Mouse (Mus musculus) lung, embryonic 16.5 days (tissue): Measurements from ENCODE around the gene Zscan25. TPM values are rescaled to one million over a fixed set of nuclear protein-coding genes. Genes with fewer than 3 reads are reported as not detected.
"Not testable (repeated sequence)": the region's sequence is repeated elsewhere in the genome, so short reads cannot be mapped to it uniquely, and the experiment has no call there.

Experiments
- ATAC-seq: fragments of 200-750 bp; cut with Nextera tagmentation; 2 replicates; pipeline ENCODE4 v1.8.0; 2017; ENCODE audit warnings: low read depth, mild to moderate bottlenecking, moderate library complexity
- H3K27ac ChIP-seq: fragments of 300-500 bp; sonication (generic); 2 replicates; pipeline ENCODE4 v1.5.1; 2014; ENCODE audit warnings: mild to moderate bottlenecking, control low read depth, low read length
- H3K27me3 ChIP-seq: fragments of 300-500 bp; sonication (generic); 2 replicates; pipeline ENCODE4 v1.6.1; 2014; ENCODE audit warnings: low read depth, low read length, mixed read lengths; ENCODE audit not compliant: control insufficient read depth, insufficient read depth
- H3K36me3 ChIP-seq: fragments of 300-500 bp; sonication (generic); 2 replicates; pipeline ENCODE4 v1.6.1; 2014; ENCODE audit warnings: low read length; ENCODE audit not compliant: control insufficient read depth, insufficient read depth
- H3K4me1 ChIP-seq: fragments of 300-500 bp; sonication (generic); replicated peaks from 2 replicates; pipeline ENCODE4 v1.6.1; 2014; ENCODE audit warnings: low read length, mixed read lengths; ENCODE audit not compliant: control insufficient read depth, insufficient read depth
- H3K4me2 ChIP-seq: fragments of 300-500 bp; sonication (generic); 2 replicates; pipeline ENCODE4 v1.6.1; 2014; ENCODE audit warnings: low read depth, low read length, control low read depth
- H3K4me3 ChIP-seq: fragments of 300-500 bp; sonication (generic); 2 replicates; pipeline ENCODE4 v1.5.1; 2014; ENCODE audit warnings: mild to moderate bottlenecking, low read length, control low read depth
- H3K9ac ChIP-seq: fragments of 300-500 bp; sonication (generic); 2 replicates; pipeline ENCODE4 v1.6.1; 2014; ENCODE audit warnings: low read length, control low read depth
- H3K9me3 ChIP-seq: fragments of 300-500 bp; sonication (generic); 2 replicates; pipeline ENCODE4 v1.6.1; 2016; ENCODE audit warnings: low read length; ENCODE audit not compliant: control insufficient read depth
- WGBS: fragments of 180-500 bp; shearing (Covaris S2); extraction: QIAGEN DNeasy Blood & Tissue Kit; methylation state at CpG from one replicate; pipeline ENCODE4 v1.1.7; 2014; 5-methylcytosine and 5-hydroxymethylcytosine counted together
- polyA plus RNA-seq: library from polyadenylated mRNA; unstranded; fragments of >200 nt; fragmentation: Nextera tagmentation; extraction: Ambion mirVana; gene quantifications from 2 replicates; pipeline ENCODE4 v1.2.1, GENCODE M21; 2015

The Zscan25 gene
- polyA plus RNA-seq, 1 experiment from 2014 or later, result 0.57 TPM

DNA sequence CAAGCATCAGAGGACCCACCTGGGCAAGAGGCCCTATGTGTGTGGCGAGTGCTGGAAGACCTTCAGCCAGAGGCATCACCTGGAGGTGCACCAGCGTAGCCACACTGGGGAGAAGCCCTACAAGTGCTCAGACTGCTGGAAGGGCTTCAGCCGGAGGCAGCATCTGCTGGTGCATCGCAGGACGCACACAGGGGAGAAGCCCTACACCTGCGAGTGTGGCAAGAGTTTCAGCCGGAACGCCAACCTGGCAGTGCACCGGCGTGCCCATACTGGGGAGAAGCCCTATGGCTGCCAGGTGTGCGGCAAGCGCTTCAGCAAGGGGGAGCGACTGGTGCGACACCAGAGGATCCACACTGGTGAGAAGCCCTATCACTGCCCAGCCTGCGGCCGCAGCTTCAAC is 10.4 kb downstream of the Zscan25 start:
- H3K36me3 ChIP-seq, result peaks cover 41% of the 10 kb centered on the region
- no peak overlapping the region for H3K4me2 ChIP-seq
- no peak overlapping the region for H3K9ac ChIP-seq

GRCm38 (mm10) chr5:145292398-145292797 is 12.1 kb downstream of the Zscan25 start:
- WGBS, result 94% methylated on average over 6 of the region's 6 CpGs
- H3K36me3 ChIP-seq, result peaks cover 38% of the 10 kb centered on the region
- ATAC-seq, result no peak

More for the DNA sequence above, 10.4 kb downstream of the Zscan25 start:
- H3K4me3 ChIP-seq, result no peak overlapping the region
- H3K27ac ChIP-seq, result no peak overlapping the region
- no peaks in the 10 kb centered on the region for H3K27me3 ChIP-seq
- ATAC-seq, result no peak
- H3K4me1 ChIP-seq, result no peaks in the 10 kb centered on the region
- WGBS, result 96% methylated on average over 16 of the region's 16 CpGs
- no peaks in the 10 kb centered on the region for H3K9me3 ChIP-seq

GRCm38 (mm10) chr5:145300469-145300868 is 20.2 kb downstream of the Zscan25 start:
- Histone ChIP-seq H3K9me3 (no peaks in the 10 kb centered on the region), H3K4me2 (no peak overlapping the region), H3K4me3 (no peak overlapping the region), H3K9ac (no peak overlapping the region), H3K36me3 (no peaks in the 10 kb centered on the region), H3K4me1 (no peaks in the 10 kb centered on the region), H3K27ac (no peak overlapping the region), H3K27me3 (no peaks in the 10 kb centered on the region)
- no peak for ATAC-seq

More at GRCm38 (mm10) chr5:145292398-145292797, 12.1 kb downstream of the Zscan25 start:
- no peak overlapping the region for H3K4me2 ChIP-seq
- no peaks in the 10 kb centered on the region for H3K4me1 ChIP-seq
- H3K9me3 ChIP-seq, result no peaks in the 10 kb centered on the region
- H3K4me3 ChIP-seq, result no peak overlapping the region
- no peak overlapping the region for H3K27ac ChIP-seq
- no peak overlapping the region for H3K9ac ChIP-seq
- no peaks in the 10 kb centered on the region for H3K27me3 ChIP-seq

GRCm38 (mm10) chr5:145301796-145302195 is 21.5 kb downstream of the Zscan25 start:
- not testable (repeated sequence) for H3K4me1 ChIP-seq, H3K9ac ChIP-seq, H3K27me3 ChIP-seq, H3K4me2 ChIP-seq, H3K36me3 ChIP-seq, H3K27ac ChIP-seq, H3K9me3 ChIP-seq, H3K4me3 ChIP-seq, ATAC-seq
- WGBS, result 74% methylated on average over 4 of the region's 4 CpGs

GRCm38 (mm10) chr5:145302424-145302823 is 22.1 kb downstream of the Zscan25 start:
- Histone ChIP-seq H3K4me1 (no peaks in the 10 kb centered on the region), H3K27ac (no peak overlapping the region), H3K4me2 (no peak overlapping the region), H3K36me3 (no peaks in the 10 kb centered on the region), H3K9me3 (no peaks in the 10 kb centered on the region), H3K4me3 (no peak overlapping the region), H3K27me3 (no peaks in the 10 kb centered on the region), H3K9ac (no peak overlapping the region)
- no peak for ATAC-seq
- WGBS, result 73% methylated on average over 1 of the region's 1 CpGs

- not testable (repeated sequence) for H3K36me3 ChIP-seq, H3K4me2 ChIP-seq, H3K27ac ChIP-seq, H3K4me1 ChIP-seq, H3K9me3 ChIP-seq, H3K27me3 ChIP-seq, ATAC-seq, H3K9ac ChIP-seq, H3K4me3 ChIP-seq
- WGBS, result 91% methylated on average over 4 of the region's 4 CpGs
Observed at GRCm38 (mm10) chr5:145306953-145307352, 26.7 kb downstream of the Zscan25 start.

- H3K9ac ChIP-seq, H3K27ac ChIP-seq, H3K4me1 ChIP-seq, H3K36me3 ChIP-seq, H3K4me2 ChIP-seq, H3K9me3 ChIP-seq, H3K27me3 ChIP-seq, H3K4me3 ChIP-seq, ATAC-seq: not testable (repeated sequence)
- 79% methylated on average over 3 of the region's 3 CpGs for WGBS
Observed at GRCm38 (mm10) chr5:145307811-145308210, 27.5 kb downstream of the Zscan25 start.

DNA sequence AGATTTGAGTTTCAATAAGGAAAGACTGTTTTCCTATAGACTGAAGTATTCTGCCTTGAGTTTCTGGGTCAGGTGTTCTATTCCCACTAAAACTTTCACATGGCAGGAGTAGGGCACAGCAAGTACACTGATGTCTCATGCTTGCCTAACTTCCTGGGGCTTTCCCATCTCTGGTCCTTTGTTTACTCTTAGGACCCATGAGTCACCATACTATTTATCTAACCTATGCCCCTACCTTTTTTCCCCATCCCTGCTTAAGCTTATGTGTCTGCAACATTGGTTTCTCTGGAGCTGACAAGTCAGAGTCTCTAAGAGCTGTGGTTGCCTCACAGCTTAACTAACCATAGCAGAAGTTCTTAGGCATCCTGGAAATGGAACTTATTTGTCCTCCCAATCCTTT is 33.5 kb downstream of the Zscan25 start:
- no peak overlapping the region for H3K4me3 ChIP-seq
- no peaks in the 10 kb centered on the region for H3K4me1 ChIP-seq
- H3K36me3 ChIP-seq, result no peaks in the 10 kb centered on the region
- no peak overlapping the region for H3K27ac ChIP-seq
- H3K9ac ChIP-seq, result no peak overlapping the region
- no peaks in the 10 kb centered on the region for H3K27me3 ChIP-seq
- no peak for ATAC-seq
- no peak overlapping the region for H3K4me2 ChIP-seq
- no peaks in the 10 kb centered on the region for H3K9me3 ChIP-seq

DNA sequence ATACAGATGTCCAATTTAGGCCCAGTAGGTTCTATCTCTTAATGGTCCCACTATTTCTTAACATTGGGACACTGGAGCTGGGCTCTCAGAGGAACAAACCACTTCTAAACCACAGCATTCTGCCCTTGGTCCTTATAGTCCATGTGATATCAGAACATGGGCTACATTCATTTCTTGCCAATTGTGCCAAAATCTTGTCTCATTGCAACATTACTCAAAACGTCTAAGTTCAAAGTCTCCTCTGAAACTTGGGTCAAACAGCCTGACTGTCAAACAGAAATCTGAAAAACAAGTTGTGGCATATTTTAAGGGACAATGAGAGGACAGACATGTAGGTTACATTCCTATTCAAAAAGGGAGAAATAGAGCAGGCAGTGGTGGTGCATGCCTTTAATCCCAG is 36.8 kb downstream of the Zscan25 start:
- H3K9me3 ChIP-seq, result no peaks in the 10 kb centered on the region
- no peak overlapping the region for H3K27ac ChIP-seq
- no peak overlapping the region for H3K9ac ChIP-seq
- no peaks in the 10 kb centered on the region for H3K27me3 ChIP-seq
- WGBS, result 83% methylated on average over 1 of the region's 1 CpGs
- H3K36me3 ChIP-seq, result no peaks in the 10 kb centered on the region
- no peak overlapping the region for H3K4me3 ChIP-seq
- H3K4me2 ChIP-seq, result no peak overlapping the region
- no peaks in the 10 kb centered on the region for H3K4me1 ChIP-seq
- no peak for ATAC-seq

DNA sequence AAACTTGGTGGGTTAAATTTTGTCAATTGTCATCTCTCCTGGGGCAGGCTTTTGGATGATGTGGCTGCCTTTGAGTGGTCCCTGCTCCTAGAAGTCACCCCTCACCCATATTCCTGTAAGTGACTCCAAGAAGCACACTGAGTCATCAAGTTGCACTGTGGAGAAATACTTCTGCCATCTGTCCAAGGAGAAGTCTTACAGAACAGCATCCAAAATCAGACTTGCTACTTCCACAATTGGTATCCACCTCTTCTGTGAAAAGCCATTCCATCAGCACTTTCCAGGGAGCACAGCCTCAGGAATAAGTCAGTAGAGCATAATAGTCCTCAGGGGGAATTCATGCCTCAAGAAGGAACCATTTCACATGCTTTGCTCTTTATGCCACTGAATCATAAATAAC is 58.5 kb downstream of the Zscan25 start:
- not testable (repeated sequence) for ATAC-seq, H3K27ac ChIP-seq, H3K4me3 ChIP-seq, H3K27me3 ChIP-seq, H3K9me3 ChIP-seq, H3K9ac ChIP-seq, H3K36me3 ChIP-seq, H3K4me1 ChIP-seq, H3K4me2 ChIP-seq
